Mouse (Mus musculus) liver, embryonic 13.5 days (tissue): ENCODE measurements around the gene Adamts4. TPM values are rescaled to one million over a fixed set of nuclear protein-coding genes. Genes with fewer than 3 reads are reported as not detected.

Experiments
- ATAC-seq: fragments of 200-750 bp; cut with Nextera tagmentation; 2 replicates; pipeline ENCODE4 v1.8.0; 2017; ENCODE audit warnings: low read depth, mild to moderate bottlenecking, moderate number of reproducible peaks, moderate library complexity
- DNase-seq: peaks from one replicate; pipeline ENCODE4 v3.0.0; 2022
- H3K27ac ChIP-seq: fragments of 300-500 bp; sonication (generic); 2 replicates; pipeline ENCODE4 v1.5.1; 2015; ENCODE audit warnings: moderate library complexity, mild to moderate bottlenecking, inconsistent platforms
- H3K27me3 ChIP-seq: fragments of 300-500 bp; sonication (generic); 2 replicates; pipeline ENCODE4 v1.6.1; 2015; ENCODE audit warnings: mild to moderate bottlenecking, inconsistent platforms
- H3K36me3 ChIP-seq: fragments of 300-500 bp; sonication (generic); 2 replicates; pipeline ENCODE4 v1.6.1; 2015; ENCODE audit warnings: mild to moderate bottlenecking, inconsistent platforms
- H3K4me1 ChIP-seq: fragments of 300-500 bp; sonication (generic); replicated peaks from 2 replicates; pipeline ENCODE4 v1.6.1; 2015; ENCODE audit warnings: inconsistent platforms
- H3K4me2 ChIP-seq: fragments of 300-500 bp; sonication (generic); 2 replicates; pipeline ENCODE4 v1.6.1; 2015; ENCODE audit warnings: inconsistent platforms, mild to moderate bottlenecking, moderate library complexity
- H3K4me3 ChIP-seq: fragments of 300-500 bp; sonication (generic); replicated peaks from 2 replicates; pipeline ENCODE4 v1.5.1; 2015; ENCODE audit warnings: mild to moderate bottlenecking, inconsistent platforms
- H3K9ac ChIP-seq: fragments of 300-500 bp; sonication (generic); 2 replicates; pipeline ENCODE4 v1.6.1; 2015; ENCODE audit warnings: mild to moderate bottlenecking, inconsistent platforms
- H3K9me3 ChIP-seq: fragments of 300-500 bp; sonication (generic); replicated peaks from 2 replicates; pipeline ENCODE4 v1.6.1; 2016; ENCODE audit warnings: inconsistent platforms
- WGBS: fragments of 180-500 bp; shearing (Covaris S2); methylation state at CpG from one replicate; pipeline ENCODE4 v1.1.7; 2015; ENCODE audit not compliant: insufficient replicate concordance; 5-methylcytosine and 5-hydroxymethylcytosine counted together
- polyA plus RNA-seq: library from polyadenylated mRNA; unstranded; fragments of >200 nt; fragmentation: Nextera tagmentation; extraction: Ambion mirVana; gene quantifications from 2 replicates; pipeline ENCODE4 v1.2.1, GENCODE M21; 2015

Gene Adamts4
- polyA plus RNA-seq, 1 experiment from 2014 or later: 0.43 TPM

DNA sequence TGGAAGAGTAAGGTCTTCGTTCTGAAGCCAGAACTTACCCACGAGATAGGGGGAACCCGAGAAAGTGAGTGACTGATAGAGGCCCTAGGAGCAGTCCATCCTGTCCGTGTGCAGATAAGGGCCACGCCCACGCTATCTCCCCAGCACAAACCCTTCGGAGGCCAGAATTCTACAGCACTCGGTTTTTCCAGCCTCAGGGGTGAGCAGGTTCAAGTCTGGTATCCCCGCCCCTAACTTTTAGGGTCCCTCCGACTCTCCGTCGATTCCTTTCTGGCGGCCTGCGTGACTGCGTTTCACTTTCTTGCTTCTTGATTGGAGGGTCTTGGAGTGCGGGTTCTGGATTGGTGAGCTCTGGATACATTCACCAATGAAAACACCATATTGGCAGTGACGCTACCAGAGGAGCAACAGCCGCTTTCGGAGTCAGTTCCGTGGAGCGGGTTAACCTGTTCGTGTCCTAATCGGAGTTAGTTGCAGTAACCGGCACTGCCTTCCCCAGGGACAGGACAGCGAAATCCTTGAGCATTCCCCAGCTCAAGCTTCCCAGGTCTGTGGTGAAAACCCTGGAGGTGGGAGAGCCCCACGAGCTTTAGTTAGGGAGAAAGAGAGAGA lies 30.8 kb downstream of the Adamts4 start, which contains the start of gene Ppox:
Gene Ppox (minus strand): TSS at position 271 of the 612 bp plus-strand sequence.
- no peaks in the 10 kb centered on the region for H3K9me3 ChIP-seq
- H3K27me3 ChIP-seq: no peaks in the 10 kb centered on the region
- peaks cover 78% of the 10 kb centered on the region for H3K4me1 ChIP-seq
- ATAC-seq (peak; percentile 95), DNase-seq (peak; percentile 95)
- H3K4me3 ChIP-seq: peak within 1 kb of the TSS; percentile 90
- under 1% methylated on average over 26 of the region's 26 CpGs for WGBS
- peak within 1 kb of the TSS; percentile 100 for H3K27ac ChIP-seq
- H3K4me2 ChIP-seq: peak within 1 kb of the TSS; percentile 90
- peaks cover 76% of the 10 kb centered on the region for H3K36me3 ChIP-seq
- peak within 1 kb of the TSS; percentile 99 for H3K9ac ChIP-seq

DNA sequence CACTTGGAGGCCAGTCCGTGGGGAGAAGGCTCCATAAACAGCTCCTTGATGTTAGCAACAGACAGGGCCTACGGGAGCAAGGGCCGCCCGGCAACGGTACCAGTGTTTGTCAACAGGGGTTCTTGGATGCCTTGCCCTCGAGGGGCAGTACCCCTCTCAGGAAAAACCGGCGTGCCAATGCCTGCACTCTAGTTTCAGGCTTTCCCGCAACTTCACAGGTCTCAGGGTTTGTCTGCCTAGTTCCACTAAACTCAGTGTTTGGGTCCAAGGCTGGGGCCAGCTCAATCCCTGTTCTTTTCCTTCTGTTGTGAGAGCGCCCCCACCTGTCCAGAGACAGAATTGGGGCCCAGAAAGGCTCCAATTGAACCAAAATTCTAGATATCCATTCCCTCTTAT lies 31.3 kb downstream of the Adamts4 start:
- WGBS: under 1% methylated on average over 10 of the region's 10 CpGs
- ATAC-seq (peak; percentile 16), DNase-seq (peak; percentile 78)
- H3K4me1 ChIP-seq: peaks cover 79% of the 10 kb centered on the region
- H3K27ac ChIP-seq: peak overlapping the region; percentile 100
- H3K4me2 ChIP-seq: peak overlapping the region; percentile 90
- peak overlapping the region; percentile 99 for H3K9ac ChIP-seq
- H3K9me3 ChIP-seq: no peaks in the 10 kb centered on the region
- H3K27me3 ChIP-seq: no peaks in the 10 kb centered on the region
- H3K36me3 ChIP-seq: peaks cover 76% of the 10 kb centered on the region
- H3K4me3 ChIP-seq: peak overlapping the region; percentile 90

DNA sequence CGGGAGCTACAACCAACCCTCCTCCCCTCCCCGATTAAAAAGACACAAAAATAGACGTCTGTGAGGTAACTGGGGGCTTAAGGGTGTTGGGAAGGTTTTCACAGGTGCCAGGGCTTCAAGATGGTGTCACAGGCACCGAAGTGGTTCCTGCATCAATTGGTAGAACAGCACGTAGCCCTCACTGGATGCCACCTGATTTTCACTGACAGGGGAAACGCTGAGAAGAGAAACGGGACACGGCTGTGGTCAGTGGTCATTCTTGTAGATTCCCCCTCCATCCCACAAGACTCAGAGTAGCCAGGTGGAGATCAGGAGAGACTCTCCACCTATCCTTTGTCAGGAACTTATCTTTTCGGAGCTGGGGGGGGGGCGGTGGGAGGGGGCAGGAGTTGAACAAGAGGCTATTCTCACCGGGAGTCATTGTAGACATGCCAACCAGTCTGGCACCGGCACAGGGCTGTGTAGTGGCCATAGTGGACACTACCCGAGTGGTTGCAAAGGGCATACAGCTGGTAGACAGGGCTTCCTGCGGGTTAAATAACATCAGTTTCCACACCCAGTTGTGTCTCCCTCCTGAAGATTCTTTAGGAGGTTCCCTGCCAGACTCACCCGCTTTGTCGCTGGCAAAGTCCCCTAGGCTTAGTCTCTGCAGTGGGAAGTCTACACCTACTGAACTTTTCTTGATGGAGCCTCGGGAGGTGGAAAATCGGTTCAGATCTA lies 32.0 kb downstream of the Adamts4 start:
- Histone ChIP-seq H3K27ac (peak overlapping the region; percentile 100), H3K4me1 (peaks cover 79% of the 10 kb centered on the region), H3K9me3 (no peaks in the 10 kb centered on the region), H3K9ac (peak overlapping the region; percentile 99), H3K4me3 (peak overlapping the region; percentile 90), H3K36me3 (peaks cover 68% of the 10 kb centered on the region), H3K27me3 (no peaks in the 10 kb centered on the region), H3K4me2 (peak overlapping the region; percentile 90)
- 65% methylated on average over 18 of the region's 18 CpGs for WGBS
- ATAC-seq (no peak), DNase-seq (no peak)

DNA sequence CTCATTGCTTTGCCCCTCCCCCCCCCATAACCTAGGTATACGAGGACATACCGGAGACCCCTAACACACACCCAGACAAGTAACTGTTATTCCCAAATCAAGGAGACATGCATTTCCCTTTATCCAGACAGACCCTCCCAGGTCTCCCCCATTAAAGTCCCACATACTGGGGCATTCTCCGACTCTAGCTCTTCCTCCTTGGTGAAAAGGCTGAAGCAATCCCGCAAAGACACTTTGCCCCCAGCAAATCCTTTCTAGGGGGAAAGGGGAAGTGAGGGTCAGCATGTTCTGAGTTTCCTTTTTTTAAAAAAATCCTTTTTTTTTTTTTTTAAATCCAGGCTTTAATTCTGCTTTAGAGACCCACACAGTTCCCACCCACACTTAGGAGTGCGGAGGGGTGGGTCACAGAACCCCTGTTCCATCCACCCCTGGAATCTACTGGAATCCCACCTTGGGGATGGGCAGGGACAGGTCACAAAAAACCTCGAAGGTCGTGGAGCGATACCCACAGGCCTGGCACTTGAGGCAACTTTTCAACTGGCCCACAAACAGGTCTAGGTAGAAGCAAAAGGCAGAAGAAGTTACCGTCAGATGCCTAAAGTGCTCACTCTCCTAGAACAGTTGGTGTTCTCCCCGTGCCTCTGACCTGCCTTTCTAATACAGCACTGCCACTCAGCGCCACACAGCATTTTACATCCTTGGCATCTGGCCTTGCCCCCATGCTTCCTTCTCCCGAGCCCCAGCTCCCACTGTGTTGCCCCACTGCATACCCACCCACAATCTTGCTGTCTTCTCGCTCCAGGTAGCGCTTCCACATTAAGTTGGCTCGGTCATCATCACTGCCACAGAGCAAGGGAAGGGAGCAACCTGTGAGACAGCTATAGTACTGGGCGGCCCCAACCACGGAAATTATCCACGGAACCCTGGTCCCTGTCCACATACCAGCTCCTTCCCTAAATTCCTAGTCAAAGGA lies 33.3 kb downstream of the Adamts4 start:
- peak overlapping the region; percentile 90 for H3K4me2 ChIP-seq
- 82% methylated on average over 18 of the region's 18 CpGs for WGBS
- peak overlapping the region; percentile 100 for H3K27ac ChIP-seq
- peaks cover 58% of the 10 kb centered on the region for H3K36me3 ChIP-seq
- ATAC-seq (no peak), DNase-seq (no peak)
- H3K9me3 ChIP-seq: no peaks in the 10 kb centered on the region
- H3K4me1 ChIP-seq: peaks cover 74% of the 10 kb centered on the region
- 0 out of 2 replicates have a peak overlapping the region, but pooled peaks have one; percentile 99 for H3K9ac ChIP-seq
- H3K4me3 ChIP-seq: peak overlapping the region; percentile 90; the same call in 1 of the 2 replicates
- H3K27me3 ChIP-seq: no peaks in the 10 kb centered on the region

DNA sequence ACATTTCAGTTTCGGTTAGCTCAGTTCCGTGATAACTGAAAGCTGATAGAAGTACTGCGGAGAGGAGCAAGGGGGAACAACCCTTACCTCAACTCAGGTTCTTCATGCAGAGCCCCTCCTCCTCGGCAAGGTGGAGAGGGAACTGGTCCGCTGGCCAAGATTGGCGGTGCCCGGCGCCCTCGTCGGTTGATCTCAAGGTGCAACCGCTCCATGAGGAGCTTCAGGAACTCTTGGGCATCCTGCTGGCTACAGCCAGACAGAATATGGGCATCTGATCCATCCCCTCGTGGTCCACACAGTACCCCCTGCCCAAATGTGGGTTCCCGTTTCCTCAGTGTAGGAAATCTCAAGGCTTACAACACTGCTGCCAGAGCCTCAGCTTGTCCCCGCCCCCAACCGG lies 34.3 kb downstream of the Adamts4 start:
- H3K4me1 ChIP-seq: peaks cover 71% of the 10 kb centered on the region
- H3K9ac ChIP-seq: 0 out of 2 replicates have a peak overlapping the region, but pooled peaks have one; percentile 22
- H3K27ac ChIP-seq: no peak overlapping the region
- H3K36me3 ChIP-seq: peaks cover 58% of the 10 kb centered on the region
- 90% methylated on average over 15 of the region's 15 CpGs for WGBS
- ATAC-seq (no peak), DNase-seq (no peak)
- no peak overlapping the region for H3K4me2 ChIP-seq
- no peak overlapping the region for H3K4me3 ChIP-seq
- no peaks in the 10 kb centered on the region for H3K9me3 ChIP-seq
- no peaks in the 10 kb centered on the region for H3K27me3 ChIP-seq

DNA sequence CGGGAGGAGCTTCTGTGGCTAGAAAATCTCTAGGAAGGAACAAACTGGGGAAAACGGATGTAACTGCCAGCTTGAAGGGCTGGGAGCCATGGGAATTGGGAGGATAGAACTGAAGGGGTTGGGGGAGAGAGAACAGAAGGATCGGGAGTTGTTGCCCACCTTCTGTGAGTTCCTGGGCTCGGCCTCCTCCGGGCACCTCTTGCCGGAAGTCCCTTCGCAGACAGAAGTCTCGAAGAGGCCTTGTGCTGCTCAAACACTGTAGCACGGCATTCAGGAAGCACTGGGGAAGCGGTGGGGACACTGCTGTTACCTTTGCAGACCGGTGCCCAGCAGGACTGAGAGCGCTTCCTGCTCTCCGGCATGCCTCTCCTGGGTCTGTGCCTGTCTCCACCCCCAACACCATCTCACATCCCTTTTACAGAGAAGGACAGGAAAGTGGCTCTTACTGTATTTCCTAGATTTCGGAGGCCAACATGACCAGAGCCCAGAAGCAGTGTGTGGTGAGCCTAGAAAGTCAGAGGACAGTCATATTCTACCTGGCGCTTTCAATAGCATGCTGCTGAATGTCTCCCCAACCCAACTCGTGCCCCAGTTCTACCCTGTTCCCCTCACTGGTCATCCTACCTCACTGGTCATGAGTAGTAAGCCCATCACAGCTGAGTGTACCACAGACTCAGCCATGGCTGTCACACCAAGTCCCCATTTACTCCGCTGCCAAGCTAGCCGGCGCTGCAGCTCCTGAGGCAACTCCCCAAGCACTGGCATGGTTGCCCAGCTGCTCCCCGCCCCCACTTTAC lies 35.1 kb downstream of the Adamts4 start:
- WGBS: 77% methylated on average over 20 of the region's 20 CpGs
- H3K4me2 ChIP-seq: 0 out of 2 replicates have a peak overlapping the region, but pooled peaks have one; percentile 6
- DNase-seq: no peak

DNA sequence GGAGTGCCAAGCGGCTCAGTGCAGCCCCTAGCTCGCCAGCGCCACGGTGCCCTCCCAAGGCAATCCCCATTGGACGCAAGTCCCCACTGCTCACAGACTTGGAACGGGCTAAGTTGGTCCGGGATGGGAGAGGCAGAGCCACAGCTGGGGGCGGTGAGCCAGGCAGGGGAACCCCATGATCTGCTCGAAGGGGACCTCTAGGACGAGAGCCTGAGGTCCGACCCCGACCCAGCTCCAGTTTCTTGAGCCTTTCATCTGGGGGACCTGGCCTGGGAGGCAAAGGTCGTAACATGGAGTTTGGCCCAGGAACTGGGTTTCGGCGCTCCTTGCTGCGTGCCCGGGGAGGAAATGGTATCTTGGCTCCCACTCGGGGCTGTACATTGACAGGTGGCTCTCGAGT lies 36.3 kb downstream of the Adamts4 start:
- 87% methylated on average over 19 of the region's 19 CpGs for WGBS
- H3K4me3 ChIP-seq: peak overlapping the region; percentile 93
- no peaks in the 10 kb centered on the region for H3K27me3 ChIP-seq
- no peak overlapping the region; the same call in 1 of the 2 replicates for H3K27ac ChIP-seq
- H3K9me3 ChIP-seq: no peaks in the 10 kb centered on the region
- DNase-seq (no peak), ATAC-seq (no peak)
- H3K4me1 ChIP-seq: peaks cover 71% of the 10 kb centered on the region
- H3K36me3 ChIP-seq: peaks cover 61% of the 10 kb centered on the region
- H3K9ac ChIP-seq: peak overlapping the region; percentile 96
- H3K4me2 ChIP-seq: peak overlapping the region; percentile 83

More for the DNA sequence above, 35.1 kb downstream of the Adamts4 start:
- Histone ChIP-seq H3K36me3 (peaks cover 61% of the 10 kb centered on the region), H3K4me1 (peaks cover 65% of the 10 kb centered on the region), H3K9ac (peak overlapping the region; percentile 22; the same call in 1 of the 2 replicates), H3K27ac (peak overlapping the region; percentile 30), H3K9me3 (no peaks in the 10 kb centered on the region), H3K4me3 (0 out of 2 replicates have a peak overlapping the region, but pooled peaks have one; percentile 4), H3K27me3 (no peaks in the 10 kb centered on the region)
- no peak for ATAC-seq

DNA sequence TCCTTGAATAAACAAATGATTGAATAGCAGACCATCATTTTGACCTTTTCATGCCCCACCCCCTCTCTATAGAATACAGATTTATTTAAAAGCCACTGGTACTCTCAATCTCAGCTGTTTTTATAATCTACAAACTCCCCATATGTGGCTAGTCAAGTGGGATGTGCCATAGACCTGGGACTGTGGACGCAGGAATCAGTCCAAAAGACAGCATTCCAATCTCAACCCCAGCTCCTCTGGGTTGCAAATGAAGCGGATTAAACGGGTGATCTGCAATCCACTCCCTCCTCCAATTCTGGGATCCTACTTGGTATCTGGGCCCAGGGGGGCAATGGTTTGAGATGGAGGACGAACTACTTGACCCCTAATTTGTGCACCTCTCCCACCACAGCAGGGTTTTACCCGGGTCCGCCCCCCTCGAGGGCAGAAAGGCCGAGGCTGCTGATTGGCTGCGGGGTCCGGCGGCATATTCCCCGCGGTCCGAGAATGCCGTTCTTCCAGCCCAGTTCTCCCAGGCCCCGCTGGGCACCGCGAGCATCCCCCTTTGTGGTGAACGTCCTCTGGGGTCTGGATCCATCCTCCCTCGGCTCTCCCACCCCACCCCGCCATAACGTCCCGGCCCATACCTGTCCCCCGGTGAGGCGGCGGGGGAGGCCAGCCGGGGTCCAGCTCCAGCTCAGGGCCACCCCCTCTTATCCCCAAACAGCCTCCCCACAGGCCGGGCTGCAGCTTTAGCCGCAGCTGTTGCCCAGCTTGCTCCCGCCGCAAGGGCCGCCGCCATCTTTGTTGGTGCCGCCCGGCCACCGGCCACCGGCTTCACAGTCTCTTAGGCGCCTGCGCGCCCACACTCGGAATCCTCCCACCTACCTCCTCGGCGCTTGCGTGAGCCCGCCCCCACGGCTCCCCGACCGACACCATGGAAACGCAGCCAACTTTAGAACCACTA lies 37.2 kb downstream of the Adamts4 start, which contains the start of gene Usp21:
Gene Usp21 (minus strand): TSS at position 856 of the 946 bp plus-strand sequence.
- Histone ChIP-seq H3K4me2 (peak within 1 kb of the TSS; percentile 83), H3K4me1 (peaks cover 75% of the 10 kb centered on the region), H3K4me3 (peak within 1 kb of the TSS; percentile 93), H3K9me3 (no peaks in the 10 kb centered on the region), H3K36me3 (peaks cover 57% of the 10 kb centered on the region), H3K27me3 (no peaks in the 10 kb centered on the region), H3K9ac (peak within 1 kb of the TSS; percentile 96), H3K27ac (peak within 1 kb of the TSS; percentile 91)
- ATAC-seq (peak; percentile 93), DNase-seq (peak; percentile 90)
- WGBS: 2% methylated on average over 49 of the region's 49 CpGs

DNA sequence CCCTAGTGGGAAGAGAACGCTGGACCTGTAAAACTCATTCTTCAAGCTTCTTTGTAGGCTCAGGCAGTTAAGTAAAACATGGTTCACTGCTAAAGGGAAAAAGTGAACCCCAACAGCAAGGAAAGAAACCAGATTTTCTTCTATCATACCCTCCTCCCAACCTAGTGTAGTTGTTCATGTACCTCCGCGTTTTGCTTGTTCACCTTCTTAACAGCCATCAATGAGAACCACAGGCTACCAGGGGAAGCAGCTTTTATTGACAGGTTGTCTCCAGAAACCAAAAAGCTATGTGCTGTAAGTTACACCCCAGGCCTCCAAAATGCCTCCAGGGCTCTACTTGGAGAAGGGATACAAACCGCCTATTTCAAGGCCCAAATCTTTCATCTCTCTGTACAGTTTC lies 38.1 kb downstream of the Adamts4 start:
- Histone ChIP-seq H3K36me3 (peaks cover 52% of the 10 kb centered on the region), H3K9ac (peak overlapping the region; percentile 96), H3K27me3 (no peaks in the 10 kb centered on the region), H3K27ac (peak overlapping the region; percentile 62), H3K9me3 (no peaks in the 10 kb centered on the region), H3K4me3 (peak overlapping the region; percentile 93; the same call in 1 of the 2 replicates), H3K4me2 (peak overlapping the region; percentile 83), H3K4me1 (peaks cover 75% of the 10 kb centered on the region)
- DNase-seq (no peak), ATAC-seq (no peak)
- 63% methylated on average over 4 of the region's 4 CpGs for WGBS
